Mouse (Mus musculus) embryonic facial prominence, embryonic 13.5 days (tissue): ENCODE measurements around the gene Ell2. TPM values are rescaled to one million over a fixed set of nuclear protein-coding genes. Genes with fewer than 3 reads are reported as not detected.
A peak's percentile ranks its signal among the peaks of the same experiment; 100 is the strongest.

ENCODE experiments used
- ATAC-seq: fragments of 200-750 bp; cut with Nextera tagmentation; 2 replicates; pipeline ENCODE4 v1.8.0; 2017; ENCODE audit warnings: low read depth; ENCODE audit not compliant: insufficient number of reproducible peaks, insufficient read depth, low FRiP score, low TSS enrichment
- H3K27ac ChIP-seq: fragments of 300-500 bp; sonication (generic); 2 replicates; pipeline ENCODE4 v1.5.1; 2015; ENCODE audit warnings: moderate library complexity, mild to moderate bottlenecking, inconsistent platforms
- H3K27me3 ChIP-seq: fragments of 300-500 bp; sonication (generic); 2 replicates; pipeline ENCODE4 v1.6.1; 2015; ENCODE audit warnings: mild to moderate bottlenecking, inconsistent platforms
- H3K36me3 ChIP-seq: fragments of 300-500 bp; sonication (generic); 2 replicates; pipeline ENCODE4 v1.6.1; 2015; ENCODE audit warnings: mild to moderate bottlenecking, inconsistent platforms
- H3K4me1 ChIP-seq: fragments of 300-500 bp; sonication (generic); 2 replicates; pipeline ENCODE4 v1.6.1; 2015; ENCODE audit warnings: inconsistent platforms
- H3K4me2 ChIP-seq: fragments of 300-500 bp; sonication (generic); 2 replicates; pipeline ENCODE4 v1.6.1; 2015; ENCODE audit warnings: moderate library complexity, mild to moderate bottlenecking, inconsistent platforms
- H3K4me3 ChIP-seq: fragments of 300-500 bp; sonication (generic); 2 replicates; pipeline ENCODE4 v1.5.1; 2015; ENCODE audit warnings: mild to moderate bottlenecking, inconsistent platforms
- H3K9ac ChIP-seq: fragments of 300-500 bp; sonication (generic); 2 replicates; pipeline ENCODE4 v1.6.1; 2015; ENCODE audit warnings: mild to moderate bottlenecking, inconsistent platforms
- H3K9me3 ChIP-seq: fragments of 300-500 bp; sonication (generic); 2 replicates; pipeline ENCODE4 v1.6.1; 2016; ENCODE audit warnings: inconsistent platforms
- WGBS: fragments of 180-500 bp; shearing (Covaris S2); methylation state at CpG from one replicate; pipeline ENCODE4 v1.1.7; 2015; ENCODE audit warnings: mixed read lengths; 5-methylcytosine and 5-hydroxymethylcytosine counted together
- polyA plus RNA-seq: library from polyadenylated mRNA; unstranded; fragments of >200 nt; fragmentation: Nextera tagmentation; extraction: Ambion mirVana; gene quantifications from 2 replicates; pipeline ENCODE4 v1.2.1, GENCODE M21; 2015

Ell2 gene
- polyA plus RNA-seq: 6.6 and 7.2 TPM in 2 replicates

- Histone ChIP-seq H3K9ac (peak within 1 kb of the TSS; percentile 83), H3K4me2 (peak within 1 kb of the TSS; percentile 73), H3K27ac (peak within 1 kb of the TSS; percentile 62), H3K27me3 (peaks cover 17% of the 10 kb centered on the region), H3K9me3 (no peaks in the 10 kb centered on the region), H3K36me3 (no peaks in the 10 kb centered on the region), H3K4me3 (peak within 1 kb of the TSS; percentile 74), H3K4me1 (peaks cover 14% of the 10 kb centered on the region)
- no peak for ATAC-seq
- WGBS: 96% methylated on average over 1 of the region's 1 CpGs
These were observed at the start of gene Ell2 for GRCm38 (mm10) chr13:75706457-75706856. Gene Ell2, plus strand, starts transcription at chr13:75706757.

GRCm38 (mm10) chr13:75685438-75685837, 21.1 kb upstream of the Ell2 start:
- Histone ChIP-seq H3K4me1 (no peaks in the 10 kb centered on the region), H3K4me3 (no peak overlapping the region), H3K27ac (no peak overlapping the region), H3K36me3 (no peaks in the 10 kb centered on the region), H3K4me2 (no peak overlapping the region), H3K27me3 (no peaks in the 10 kb centered on the region), H3K9me3 (no peaks in the 10 kb centered on the region), H3K9ac (no peak overlapping the region)
- no peak for ATAC-seq
- WGBS: 40% methylated on average over 3 of the region's 3 CpGs

GRCm38 (mm10) chr13:75686995-75687394, 19.6 kb upstream of the Ell2 start:
- Histone ChIP-seq H3K9me3 (no peaks in the 10 kb centered on the region), H3K4me2 (no peak overlapping the region), H3K27me3 (no peaks in the 10 kb centered on the region), H3K36me3 (no peaks in the 10 kb centered on the region), H3K27ac (no peak overlapping the region), H3K4me1 (no peaks in the 10 kb centered on the region), H3K9ac (no peak overlapping the region), H3K4me3 (no peak overlapping the region)
- 64% methylated on average over 4 of the region's 4 CpGs for WGBS
- ATAC-seq: no peak

- Histone ChIP-seq H3K9me3 (no peaks in the 10 kb centered on the region), H3K27ac (no peak overlapping the region), H3K4me3 (no peak overlapping the region), H3K4me1 (no peaks in the 10 kb centered on the region), H3K27me3 (no peaks in the 10 kb centered on the region), H3K9ac (no peak overlapping the region), H3K36me3 (no peaks in the 10 kb centered on the region), H3K4me2 (no peak overlapping the region)
- ATAC-seq: no peak
These were observed 14.9 kb upstream of the Ell2 start for GRCm38 (mm10) chr13:75691625-75692024.

- Histone ChIP-seq H3K27ac (no peak overlapping the region), H3K4me3 (no peak overlapping the region), H3K9me3 (no peaks in the 10 kb centered on the region), H3K36me3 (no peaks in the 10 kb centered on the region), H3K9ac (no peak overlapping the region), H3K4me2 (no peak overlapping the region), H3K27me3 (no peaks in the 10 kb centered on the region), H3K4me1 (no peaks in the 10 kb centered on the region)
- ATAC-seq: no peak
These were observed 13.5 kb upstream of the Ell2 start for GRCm38 (mm10) chr13:75693081-75693480.

GRCm38 (mm10) chr13:75702814-75703213, 3.7 kb upstream of the Ell2 start:
- no peak overlapping the region for H3K4me3 ChIP-seq
- no peaks in the 10 kb centered on the region for H3K27me3 ChIP-seq
- no peak overlapping the region for H3K4me2 ChIP-seq
- H3K27ac ChIP-seq: no peak overlapping the region
- 62% methylated on average over 5 of the region's 5 CpGs for WGBS
- no peak for ATAC-seq
- no peak overlapping the region for H3K9ac ChIP-seq
- H3K9me3 ChIP-seq: no peaks in the 10 kb centered on the region
- no peaks in the 10 kb centered on the region for H3K4me1 ChIP-seq
- H3K36me3 ChIP-seq: no peaks in the 10 kb centered on the region

- H3K9ac ChIP-seq: peak overlapping the region; percentile 83
- H3K27ac ChIP-seq: peak overlapping the region; percentile 62
These were observed 592 bp downstream of the Ell2 start for GRCm38 (mm10) chr13:75706882-75707816.

GRCm38 (mm10) chr13:75707821-75708636, 1.5 kb downstream of the Ell2 start:
- H3K27ac ChIP-seq: peak overlapping the region; percentile 62
- peaks cover 17% of the 10 kb centered on the region for H3K27me3 ChIP-seq
- no peaks in the 10 kb centered on the region for H3K36me3 ChIP-seq
- H3K9ac ChIP-seq: peak overlapping the region; percentile 83
- H3K4me2 ChIP-seq: peak overlapping the region; percentile 73
- H3K4me3 ChIP-seq: peak overlapping the region; percentile 74
- ATAC-seq: peak; percentile 38; the same call in 1 of the 2 replicates
- H3K9me3 ChIP-seq: no peaks in the 10 kb centered on the region
- peaks cover 14% of the 10 kb centered on the region for H3K4me1 ChIP-seq
- WGBS: under 1% methylated on average over 74 of the region's 83 CpGs

More at GRCm38 (mm10) chr13:75706882-75707816, 592 bp downstream of the Ell2 start:
- WGBS: 7% methylated on average over 64 of the region's 64 CpGs
- Histone ChIP-seq H3K4me1 (peaks cover 14% of the 10 kb centered on the region), H3K4me3 (peak overlapping the region; percentile 74), H3K4me2 (peak overlapping the region; percentile 73), H3K36me3 (no peaks in the 10 kb centered on the region), H3K9me3 (no peaks in the 10 kb centered on the region), H3K27me3 (peaks cover 17% of the 10 kb centered on the region)
- peak; percentile 100 for ATAC-seq

- H3K4me2 ChIP-seq: peak overlapping the region; percentile 73
- H3K4me1 ChIP-seq: peaks cover 14% of the 10 kb centered on the region
- H3K27me3 ChIP-seq: peaks cover 17% of the 10 kb centered on the region
- H3K4me3 ChIP-seq: peak overlapping the region; percentile 74
- no peaks in the 10 kb centered on the region for H3K36me3 ChIP-seq
- no peaks in the 10 kb centered on the region for H3K9me3 ChIP-seq
- WGBS: 9% methylated on average over 8 of the region's 8 CpGs
- H3K27ac ChIP-seq: 0 out of 2 replicates have a peak overlapping the region, but pooled peaks have one; percentile 39
- no peak for ATAC-seq
- H3K9ac ChIP-seq: peak overlapping the region; percentile 83
These were observed 2.1 kb downstream of the Ell2 start for GRCm38 (mm10) chr13:75708637-75709002.

GRCm38 (mm10) chr13:75709026-75709778, 2.6 kb downstream of the Ell2 start:
- H3K27ac ChIP-seq: no peak overlapping the region
- no peaks in the 10 kb centered on the region for H3K36me3 ChIP-seq
- no peak for ATAC-seq
- peak overlapping the region; percentile 74 for H3K4me3 ChIP-seq
- peaks cover 14% of the 10 kb centered on the region for H3K4me1 ChIP-seq
- H3K27me3 ChIP-seq: peaks cover 17% of the 10 kb centered on the region
- no peaks in the 10 kb centered on the region for H3K9me3 ChIP-seq
- peak overlapping the region; percentile 73 for H3K4me2 ChIP-seq
- 36% methylated on average over 4 of the region's 4 CpGs for WGBS
- H3K9ac ChIP-seq: 0 out of 2 replicates have a peak overlapping the region, but pooled peaks have one; percentile 83

GRCm38 (mm10) chr13:75710152-75710551, 3.6 kb downstream of the Ell2 start:
- H3K4me3 ChIP-seq: peak overlapping the region; percentile 74; the same call in 1 of the 2 replicates
- ATAC-seq: no peak

More at GRCm38 (mm10) chr13:75710152-75710551, 3.6 kb downstream of the Ell2 start:
- H3K36me3 ChIP-seq: no peaks in the 10 kb centered on the region
- H3K27ac ChIP-seq: no peak overlapping the region
- H3K9ac ChIP-seq: no peak overlapping the region
- no peaks in the 10 kb centered on the region for H3K9me3 ChIP-seq
- peaks cover 14% of the 10 kb centered on the region for H3K4me1 ChIP-seq
- peaks cover 17% of the 10 kb centered on the region for H3K27me3 ChIP-seq
- peak overlapping the region; percentile 73 for H3K4me2 ChIP-seq
- 66% methylated on average over 6 of the region's 6 CpGs for WGBS
